7 mouse cellular contexts compared by ENCODE assay signal in the genomic region with DNA sequence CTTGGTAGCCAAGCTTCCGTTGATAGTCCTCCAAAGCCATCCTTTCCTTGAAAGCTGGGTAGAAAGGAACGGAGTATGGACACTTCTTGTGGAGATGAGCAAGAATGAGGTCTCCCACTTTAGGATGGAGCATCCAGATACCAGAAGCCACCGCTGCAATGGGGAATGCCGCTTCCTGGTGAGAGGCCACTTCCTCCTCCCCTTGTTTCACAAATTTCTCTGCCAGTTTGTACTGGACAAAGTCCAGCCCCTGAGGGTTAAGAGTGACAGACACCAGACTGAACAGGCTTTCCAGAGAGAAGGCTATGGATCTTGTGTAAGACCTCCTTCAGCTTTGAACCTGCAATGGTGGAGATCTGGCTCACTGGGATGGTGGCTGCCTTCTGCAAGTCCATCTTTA. TPM values are rescaled to one million over a fixed set of nuclear protein-coding genes. Genes with fewer than 3 reads are reported as not detected.
A peak's percentile ranks its signal among the peaks of the same experiment; 100 is the strongest.
DNase-seq lines count a peak whose midpoint lies in the region; ATAC-seq and TF ChIP-seq lines count a peak whose summit lies in the region.
"Not testable (repeated sequence)": the region's sequence is repeated elsewhere in the genome, so short reads cannot be mapped to it uniquely, and the experiment has no call there.

No protein-coding gene starts in this region.

- not testable (repeated sequence) for H3K79me2 ChIP-seq in liver, adult 2 months (ENCODE audit: control insufficient read depth, insufficient read depth, low read length)

- H3K4me1 ChIP-seq in hindbrain, postnatal 0 days (ENCODE audit: insufficient read depth, low read length); intestine, postnatal 0 days (replicated peaks; ENCODE audit: control insufficient read depth, insufficient read depth, low read length): not testable (repeated sequence)
- peaks cover 15% of the 10 kb centered on the region; the same call in 1 of the 2 replicates for H3K4me1 ChIP-seq in liver, adult 2 months (ENCODE audit: control insufficient read depth, insufficient read depth, low read length)

- not testable (repeated sequence) for TF ChIP-seq POLR2A in liver, adult 2 months (IDR thresholded peaks at IDR 0.05; ENCODE audit: extremely low read depth, insufficient read depth, low read length)

- not testable (repeated sequence) for H3K9ac ChIP-seq in hindbrain, postnatal 0 days (replicated peaks; ENCODE audit: low read length); intestine, postnatal 0 days (ENCODE audit: low read depth, low read length); liver, adult 2 months (ENCODE audit: low read depth, low read length)

- H3K36me3 ChIP-seq in hindbrain, postnatal 0 days (ENCODE audit: insufficient read depth, low read length); intestine, postnatal 0 days (ENCODE audit: control insufficient read depth, insufficient read depth); liver, adult 2 months (ENCODE audit: control insufficient read depth, insufficient read depth, low read length): not testable (repeated sequence)

- H3K9me3 ChIP-seq in hindbrain, postnatal 0 days (ENCODE audit: low read length); intestine, postnatal 0 days (ENCODE audit: control insufficient read depth): not testable (repeated sequence)

- not testable (repeated sequence) for H3K27me3 ChIP-seq in hindbrain, postnatal 0 days (ENCODE audit: insufficient read depth, low read length); intestine, postnatal 0 days (replicated peaks; ENCODE audit: control insufficient read depth, insufficient read depth, low read length); liver, adult 2 months (ENCODE audit: control insufficient read depth, insufficient read depth, low read length)

- peak overlapping the region; percentile 59; the same call in 1 of the 2 replicates for H3K27ac ChIP-seq in hindbrain, postnatal 0 days
- H3K27ac ChIP-seq in intestine, postnatal 0 days (ENCODE audit: low read depth, low read length): not testable (repeated sequence)
- H3K27ac ChIP-seq in liver, adult 2 months (replicated peaks; ENCODE audit: insufficient read depth, low read depth, low read length): peak overlapping the region; percentile 38

- peak; percentile 51 for DNase-seq in cerebellum, adult 9-10 months
- peak; percentile 43 to 58 for DNase-seq in cerebellum, postnatal 14 days
- DNase-seq in hindbrain, postnatal 0 days (ENCODE audit: low spot score): not testable (repeated sequence)
- DNase-seq in liver, adult 2 months (ENCODE audit: extremely low read depth, low read depth, low spot score): peak; percentile 70
- peak; percentile 20 for DNase-seq in yolk sac, embryonic 10.5 days (ENCODE audit: low spot score)

- H3K4me3 ChIP-seq in hindbrain, postnatal 0 days (ENCODE audit: low read length); intestine, postnatal 0 days (ENCODE audit: low read depth, low read length): not testable (repeated sequence)
- peak overlapping the region; percentile 32 for H3K4me3 ChIP-seq in liver, adult 2 months (ENCODE audit: insufficient read depth, low read depth, low read length)

- 0 out of 2 replicates have a peak, but pooled peaks have one; percentile 24 for ATAC-seq in hindbrain, postnatal 0 days
- peak; percentile 56 for ATAC-seq in intestine, postnatal 0 days
- ATAC-seq in megakaryocyte, adult 5-6 weeks (ENCODE audit: poor library complexity, severe bottlenecking): peak; percentile 13; the same call in 1 of the 2 replicates

- not testable (repeated sequence) for H3K4me2 ChIP-seq in hindbrain, postnatal 0 days (ENCODE audit: low read depth, low read length); intestine, postnatal 0 days (replicated peaks; ENCODE audit: low read depth)

- 73% methylated on average over 4 of the region's 4 CpGs for WGBS in hindbrain, postnatal 0 days
- WGBS in intestine, postnatal 0 days: 62% methylated on average over 4 of the region's 4 CpGs
- WGBS in liver, adult 2 months: 33% methylated on average over 4 of the region's 4 CpGs

- not testable (repeated sequence) for TF ChIP-seq CTCF in hindbrain, postnatal 0 days (IDR thresholded peaks at IDR 0.05; ENCODE audit: low read depth); intestine, postnatal 0 days (IDR thresholded peaks at IDR 0.05; ENCODE audit: low read depth); liver, adult 2 months (IDR thresholded peaks at IDR 0.05; ENCODE audit: low read depth, low read length)

RNA-seq across cellular contexts. Expression of gene Ddx27, which starts 7.4 kb away (rescaled TPM):
- 27.5 and 29.4 TPM in 2 replicates for total RNA-seq in hindbrain, postnatal 0 days (2014; rRNA removed)
- polyA plus RNA-seq in hindbrain, postnatal 0 days (2015; fragmentation: Nextera tagmentation; extraction: Ambion mirVana): 36.7 and 38.3 TPM in 2 replicates
- polyA plus RNA-seq in intestine, postnatal 0 days (2015; fragmentation: Nextera tagmentation; extraction: Ambion mirVana): 15.8 and 16.3 TPM in 2 replicates
- total RNA-seq in liver, adult 2 months (2014; rRNA removed): 11.1 and 11.2 TPM in 2 replicates
- polyA plus RNA-seq in liver, adult 2 months (2012; rRNA removed): 8.7 and 13.4 TPM in 2 replicates
- 14.5 and 15.3 TPM in 2 replicates for total RNA-seq in megakaryocyte, adult 5-6 weeks (2015)
- 48.1 and 50.4 TPM in 2 replicates for total RNA-seq in megakaryocyte, adult 5-6 weeks (2017)

RNA-seq across cellular contexts. Expression of gene Stau1, which starts 11.5 kb away (rescaled TPM):
- total RNA-seq in hindbrain, postnatal 0 days (2014; rRNA removed): 28.8 and 37.9 TPM in 2 replicates
- 81.3 and 86.0 TPM in 2 replicates for polyA plus RNA-seq in hindbrain, postnatal 0 days (2015; fragmentation: Nextera tagmentation; extraction: Ambion mirVana)
- 30.0 and 31.0 TPM in 2 replicates for polyA plus RNA-seq in intestine, postnatal 0 days (2015; fragmentation: Nextera tagmentation; extraction: Ambion mirVana)
- 25.1 and 38.6 TPM in 2 replicates for total RNA-seq in liver, adult 2 months (2014; rRNA removed)
- polyA plus RNA-seq in liver, adult 2 months (2012; rRNA removed): 23.8 and 25.9 TPM in 2 replicates
- total RNA-seq in megakaryocyte, adult 5-6 weeks (2015): 28.5 and 36.0 TPM in 2 replicates
- 28.9 and 32.6 TPM in 2 replicates for total RNA-seq in megakaryocyte, adult 5-6 weeks (2017)

RNA-seq across cellular contexts. Expression of gene Znfx1, which starts 55.2 kb away (rescaled TPM):
- total RNA-seq in hindbrain, postnatal 0 days (2014; rRNA removed): 31.6 and 34.9 TPM in 2 replicates
- polyA plus RNA-seq in hindbrain, postnatal 0 days (2015; fragmentation: Nextera tagmentation; extraction: Ambion mirVana): 4.9 and 5.8 TPM in 2 replicates
- polyA plus RNA-seq in intestine, postnatal 0 days (2015; fragmentation: Nextera tagmentation; extraction: Ambion mirVana): 13.1 and 15.2 TPM in 2 replicates
- 21.6 and 23.8 TPM in 2 replicates for total RNA-seq in liver, adult 2 months (2014; rRNA removed)
- polyA plus RNA-seq in liver, adult 2 months (2012; rRNA removed): 20.5 and 23.3 TPM in 2 replicates
- 28.2 and 29.2 TPM in 2 replicates for total RNA-seq in megakaryocyte, adult 5-6 weeks (2015)
- 58.4 and 78.1 TPM in 2 replicates for total RNA-seq in megakaryocyte, adult 5-6 weeks (2017)
